Mouse (Mus musculus): ENCODE data around the gene Rnf121. TPM values are rescaled to one million over a fixed set of nuclear protein-coding genes. Genes with fewer than 3 reads are reported as not detected.
A peak's percentile ranks its signal among the peaks of the same experiment; 100 is the strongest.

Rnf121 gene
- polyA plus RNA-seq, 1 experiment, result 48.4 TPM

DNA sequence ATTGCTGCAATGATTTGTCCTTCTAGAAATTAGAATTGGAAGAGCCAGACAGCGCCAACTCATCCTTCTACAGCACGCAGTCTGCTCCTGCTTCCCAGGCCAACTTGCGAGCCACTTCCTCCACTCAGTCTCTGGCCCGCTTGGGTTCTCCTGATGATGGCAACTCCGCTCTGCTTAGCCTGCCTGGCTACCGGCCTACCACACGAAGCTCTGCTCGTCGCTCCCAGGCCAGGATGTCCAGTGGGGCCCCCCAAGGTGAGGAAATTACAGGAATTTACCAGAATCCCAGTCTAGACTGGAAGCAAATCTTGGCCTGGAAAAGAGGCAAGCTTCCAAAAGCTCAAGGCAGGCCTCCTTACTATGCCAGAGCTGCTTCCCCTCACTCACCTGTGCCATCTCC, 53.4 kb downstream of the Rnf121 start:
- Histone ChIP-seq H3K27ac (ENCODE audit: insufficient read depth, low read length) (no peak overlapping the region), H3K4me1 (ENCODE audit: control insufficient read depth, insufficient read depth, low read length) (no peaks in the 10 kb centered on the region), H3K4me3 (ENCODE audit: insufficient read depth, low read length) (no peak overlapping the region)
- TF ChIP-seq POLR2A (IDR thresholded peaks at IDR 0.05; ENCODE audit: low read depth, low read length) (no peak), CTCF (IDR thresholded peaks at IDR 0.05; ENCODE audit: borderline replicate concordance, insufficient read depth, low read length) (no peak)

DNA sequence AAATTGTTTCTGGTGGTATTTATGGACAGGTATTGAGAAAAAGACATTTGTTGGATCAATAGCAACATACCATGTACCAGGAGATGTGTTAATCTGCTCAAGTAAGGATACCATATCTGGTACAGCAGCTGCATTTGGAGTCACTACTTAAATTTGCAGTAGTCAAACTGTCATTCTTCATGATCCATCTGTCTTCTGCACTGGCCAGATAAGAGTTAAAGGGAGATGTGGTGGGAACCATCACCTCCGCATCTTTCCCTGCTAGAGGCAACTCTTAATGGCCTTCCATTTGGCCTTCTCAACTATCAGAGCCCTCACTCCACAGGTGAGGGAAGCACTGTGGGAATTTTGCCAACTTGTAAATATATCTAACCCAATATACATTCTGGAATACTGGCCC, 58.7 kb downstream of the Rnf121 start:
- H3K4me3 ChIP-seq (ENCODE audit: insufficient read depth, low read length), result no peak overlapping the region
- H3K4me1 ChIP-seq (ENCODE audit: control insufficient read depth, insufficient read depth, low read length), result no peaks in the 10 kb centered on the region
- no peak overlapping the region for H3K27ac ChIP-seq (ENCODE audit: insufficient read depth, low read length)
- TF ChIP-seq POLR2A (IDR thresholded peaks at IDR 0.05; ENCODE audit: low read depth, low read length) (no peak), CTCF (IDR thresholded peaks at IDR 0.05; ENCODE audit: borderline replicate concordance, insufficient read depth, low read length) (no peak)

GRCm38 (mm10) chr7:102000921-102001630, 64.2 kb downstream of the Rnf121 start:
- Histone ChIP-seq H3K27ac (ENCODE audit: insufficient read depth, low read length) (no peak overlapping the region), H3K4me3 (ENCODE audit: insufficient read depth, low read length) (no peak overlapping the region), H3K4me1 (ENCODE audit: control insufficient read depth, insufficient read depth, low read length) (no peaks in the 10 kb centered on the region)
- TF ChIP-seq CTCF (IDR thresholded peaks at IDR 0.05; ENCODE audit: borderline replicate concordance, insufficient read depth, low read length), result no peak
- no peak for TF ChIP-seq POLR2A (IDR thresholded peaks at IDR 0.05; ENCODE audit: low read depth, low read length)

- no peak overlapping the region for H3K4me3 ChIP-seq (ENCODE audit: insufficient read depth, low read length)
- H3K4me1 ChIP-seq (ENCODE audit: control insufficient read depth, insufficient read depth, low read length), result no peaks in the 10 kb centered on the region
- no peak for TF ChIP-seq POLR2A (IDR thresholded peaks at IDR 0.05; ENCODE audit: low read depth, low read length)
- TF ChIP-seq CTCF (IDR thresholded peaks at IDR 0.05; ENCODE audit: borderline replicate concordance, insufficient read depth, low read length), result no peak
- no peak overlapping the region for H3K27ac ChIP-seq (ENCODE audit: insufficient read depth, low read length)
Measured at GRCm38 (mm10) chr7:102000296-102000695, 65.0 kb downstream of the Rnf121 start.

- TF ChIP-seq CTCF (IDR thresholded peaks at IDR 0.05; ENCODE audit: borderline replicate concordance, insufficient read depth, low read length) (no peak), POLR2A (IDR thresholded peaks at IDR 0.05; ENCODE audit: low read depth, low read length) (no peak)
- Histone ChIP-seq H3K4me1 (ENCODE audit: control insufficient read depth, insufficient read depth, low read length) (no peaks in the 10 kb centered on the region), H3K27ac (ENCODE audit: insufficient read depth, low read length) (no peak overlapping the region), H3K4me3 (ENCODE audit: insufficient read depth, low read length) (no peak overlapping the region)
Measured at GRCm38 (mm10) chr7:101999461-102000151, 65.7 kb downstream of the Rnf121 start.

DNA sequence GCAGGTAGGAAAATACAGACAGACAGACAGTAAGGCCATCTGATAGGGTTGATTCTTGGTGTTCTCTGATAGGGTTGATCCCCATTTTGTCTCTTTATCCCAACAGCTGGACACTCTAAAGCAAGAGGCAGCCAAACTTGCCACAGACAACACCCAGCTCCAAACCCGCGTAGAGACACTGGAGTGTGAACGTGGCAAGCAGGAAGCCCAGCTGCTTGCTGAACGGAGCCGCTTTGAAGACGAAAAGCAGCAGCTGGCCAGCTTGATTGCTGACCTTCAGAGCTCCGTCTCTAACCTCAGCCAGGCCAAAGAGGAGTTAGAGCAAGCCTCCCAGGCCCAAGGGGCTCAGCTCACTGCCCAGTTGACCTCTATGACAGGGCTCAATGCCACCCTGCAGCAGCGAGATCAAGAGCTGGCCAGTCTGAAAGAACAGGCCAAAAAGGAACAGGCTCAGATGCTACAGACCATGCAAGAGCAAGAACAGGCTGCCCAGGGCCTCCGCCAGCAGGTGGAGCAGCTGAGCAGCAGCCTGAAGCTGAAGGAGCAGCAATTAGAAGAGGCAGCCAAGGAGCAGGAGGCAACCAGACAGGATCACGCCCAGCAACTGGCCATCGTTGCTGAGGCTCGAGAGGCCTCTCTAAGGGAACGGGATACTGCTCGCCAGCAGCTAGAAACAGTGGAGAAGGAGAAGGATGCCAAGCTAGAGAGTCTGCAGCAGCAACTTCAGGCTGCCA, 66.9 kb downstream of the Rnf121 start:
- TF ChIP-seq CTCF (IDR thresholded peaks at IDR 0.05; ENCODE audit: borderline replicate concordance, insufficient read depth, low read length) (peak; percentile 100), POLR2A (IDR thresholded peaks at IDR 0.05; ENCODE audit: low read depth, low read length) (no peak)
- Histone ChIP-seq H3K27ac (ENCODE audit: insufficient read depth, low read length) (no peak overlapping the region), H3K4me3 (ENCODE audit: insufficient read depth, low read length) (no peak overlapping the region), H3K4me1 (ENCODE audit: control insufficient read depth, insufficient read depth, low read length) (no peaks in the 10 kb centered on the region)

GRCm38 (mm10) chr7:101994241-101994640, 71.0 kb downstream of the Rnf121 start:
- Histone ChIP-seq H3K4me1 (ENCODE audit: control insufficient read depth, insufficient read depth, low read length) (no peaks in the 10 kb centered on the region), H3K27ac (ENCODE audit: insufficient read depth, low read length) (no peak overlapping the region), H3K4me3 (ENCODE audit: insufficient read depth, low read length) (no peak overlapping the region)
- TF ChIP-seq CTCF (IDR thresholded peaks at IDR 0.05; ENCODE audit: borderline replicate concordance, insufficient read depth, low read length), result no peak
- TF ChIP-seq POLR2A (IDR thresholded peaks at IDR 0.05; ENCODE audit: low read depth, low read length), result no peak

DNA sequence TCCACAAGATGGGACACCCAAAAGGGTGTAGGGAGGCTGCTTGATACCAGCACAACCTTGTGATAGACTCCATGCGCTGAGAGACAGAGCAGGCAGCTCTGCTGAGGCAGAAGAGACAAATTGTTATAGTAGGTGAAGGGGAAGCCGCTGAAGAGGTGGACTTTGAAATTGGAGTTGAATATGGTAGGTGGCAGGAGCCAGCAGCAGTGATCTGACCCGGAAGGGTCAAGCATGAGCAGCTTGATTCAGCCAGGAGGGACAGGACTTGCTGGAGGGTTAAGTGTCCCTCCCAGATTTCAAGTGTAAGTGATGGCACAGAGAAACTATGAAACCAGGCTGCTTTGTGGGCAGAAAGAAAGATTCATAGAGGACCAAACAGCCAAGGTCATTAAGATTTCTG, 80.2 kb downstream of the Rnf121 start:
- no peak for TF ChIP-seq POLR2A (IDR thresholded peaks at IDR 0.05; ENCODE audit: low read depth, low read length)
- no peak for TF ChIP-seq CTCF (IDR thresholded peaks at IDR 0.05; ENCODE audit: borderline replicate concordance, insufficient read depth, low read length)
- H3K4me3 ChIP-seq (ENCODE audit: insufficient read depth, low read length), result no peak overlapping the region
- no peaks in the 10 kb centered on the region for H3K4me1 ChIP-seq (ENCODE audit: control insufficient read depth, insufficient read depth, low read length)
- no peak overlapping the region for H3K27ac ChIP-seq (ENCODE audit: insufficient read depth, low read length)

DNA sequence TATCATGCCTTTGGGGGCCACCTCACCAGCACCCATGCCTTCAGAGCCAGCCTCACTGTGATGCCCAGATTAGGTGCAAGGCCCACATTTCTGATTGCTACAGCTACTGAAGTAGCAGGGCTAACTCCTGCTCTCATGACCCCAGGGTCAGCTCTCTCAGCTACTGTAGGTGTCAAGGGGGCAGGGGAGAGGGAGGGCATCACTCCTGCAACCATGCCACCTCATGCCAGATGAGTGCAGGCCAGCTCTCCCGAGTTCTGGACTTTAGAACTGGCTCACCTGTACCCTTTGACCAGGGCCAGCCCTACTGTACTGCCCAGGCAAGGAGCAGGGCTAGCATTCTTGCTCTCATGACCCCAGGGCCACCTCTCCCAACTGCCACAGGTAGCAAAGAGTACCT, 82.5 kb downstream of the Rnf121 start:
- Histone ChIP-seq H3K4me1 (ENCODE audit: control insufficient read depth, insufficient read depth, low read length) (no peaks in the 10 kb centered on the region), H3K4me3 (ENCODE audit: insufficient read depth, low read length) (no peak overlapping the region), H3K27ac (ENCODE audit: insufficient read depth, low read length) (no peak overlapping the region)
- TF ChIP-seq CTCF (IDR thresholded peaks at IDR 0.05; ENCODE audit: borderline replicate concordance, insufficient read depth, low read length) (no peak), POLR2A (IDR thresholded peaks at IDR 0.05; ENCODE audit: low read depth, low read length) (no peak)

- peaks cover 13% of the 10 kb centered on the region for H3K4me1 ChIP-seq (ENCODE audit: control insufficient read depth, insufficient read depth, low read length)
- no peak for TF ChIP-seq POLR2A (IDR thresholded peaks at IDR 0.05; ENCODE audit: low read depth, low read length)
- no peak for TF ChIP-seq CTCF (IDR thresholded peaks at IDR 0.05; ENCODE audit: borderline replicate concordance, insufficient read depth, low read length)
- H3K4me3 ChIP-seq (ENCODE audit: insufficient read depth, low read length), result no peak overlapping the region
- peak overlapping the region; percentile 99 for H3K27ac ChIP-seq (ENCODE audit: insufficient read depth, low read length)
Measured at GRCm38 (mm10) chr7:101974505-101974904, 90.8 kb downstream of the Rnf121 start.
